Mouse (Mus musculus) kidney, postnatal 0 days (tissue): Measurements from ENCODE around the gene Ccsap. TPM values are rescaled to one million over a fixed set of nuclear protein-coding genes. Genes with fewer than 3 reads are reported as not detected.
A peak's percentile ranks its signal among the peaks of the same experiment; 100 is the strongest.

Experiments
- ATAC-seq: fragments of 200-750 bp; cut with Nextera tagmentation; replicated peaks from 2 replicates; pipeline ENCODE4 v1.8.0; 2017; ENCODE audit warnings: low read depth, moderate number of reproducible peaks, moderate TSS enrichment, moderate library complexity; ENCODE audit not compliant: low FRiP score
- DNase-seq: peaks from one replicate; pipeline ENCODE4 v3.0.0-alpha.2; 2016; ENCODE audit warnings: low spot score
- H3K27ac ChIP-seq: fragments of 300-500 bp; sonication (generic); 2 replicates; pipeline ENCODE4 v1.5.1; 2014; ENCODE audit warnings: mild to moderate bottlenecking
- H3K27me3 ChIP-seq: fragments of 300-500 bp; sonication (generic); 2 replicates; pipeline ENCODE4 v1.6.1; 2014; ENCODE audit warnings: low read length, mixed read lengths; ENCODE audit not compliant: insufficient read depth
- H3K36me3 ChIP-seq: fragments of 300-500 bp; sonication (generic); 2 replicates; pipeline ENCODE4 v1.6.1; 2014; ENCODE audit warnings: low read length, mixed read lengths; ENCODE audit not compliant: insufficient read depth
- H3K4me1 ChIP-seq: fragments of 300-500 bp; sonication (generic); replicated peaks from 2 replicates; pipeline ENCODE4 v1.6.1; 2014; ENCODE audit warnings: antibody characterized with exemption, low read length, mixed read lengths; ENCODE audit not compliant: insufficient read depth
- H3K4me2 ChIP-seq: fragments of 300-500 bp; sonication (generic); 2 replicates; pipeline ENCODE4 v1.6.1; 2014; ENCODE audit warnings: mild to moderate bottlenecking, low read length, moderate library complexity, mixed read lengths
- H3K4me3 ChIP-seq: fragments of 300-500 bp; sonication (generic); replicated peaks from 2 replicates; pipeline ENCODE4 v1.5.1; 2014; ENCODE audit warnings: low read depth, low read length
- H3K9ac ChIP-seq: fragments of 300-500 bp; sonication (generic); 2 replicates; pipeline ENCODE4 v1.6.1; 2014; ENCODE audit warnings: low read depth, low read length
- H3K9me3 ChIP-seq: fragments of 300-500 bp; sonication (generic); replicated peaks from 2 replicates; pipeline ENCODE4 v1.6.1; 2016; ENCODE audit warnings: low read length, inconsistent platforms, mixed read lengths
- CTCF ChIP-seq: IDR thresholded peaks from 2 replicates; pipeline ENCODE4 v1.5.1; 2016; ENCODE audit warnings: antibody characterized with exemption, low read depth, mild to moderate bottlenecking, moderate library complexity
- WGBS: fragments of 180-500 bp; shearing (Covaris S2); extraction: QIAGEN DNeasy Blood & Tissue Kit; methylation state at CpG from one replicate; pipeline ENCODE4 v1.1.7; 2014; 5-methylcytosine and 5-hydroxymethylcytosine counted together
- polyA plus RNA-seq: library from polyadenylated mRNA; unstranded; fragments of >200 nt; fragmentation: Nextera tagmentation; extraction: Ambion mirVana; gene quantifications from 2 replicates; pipeline ENCODE4 v1.2.1, GENCODE M21; 2015

The Ccsap gene
- polyA plus RNA-seq, 1 experiment from 2014 or later: 1.8 TPM

GRCm38 (mm10) chr8:123799885-123800284 is 60.1 kb downstream of the Ccsap start:
- TF ChIP-seq CTCF: no peak
- Histone ChIP-seq H3K4me1 (no peaks in the 10 kb centered on the region), H3K36me3 (no peaks in the 10 kb centered on the region), H3K27ac (no peak overlapping the region), H3K4me2 (no peak overlapping the region), H3K4me3 (no peak overlapping the region), H3K27me3 (no peaks in the 10 kb centered on the region), H3K9ac (no peak overlapping the region), H3K9me3 (no peaks in the 10 kb centered on the region)
- WGBS: 44% methylated on average over 3 of the region's 3 CpGs
- no peak for DNase-seq
- ATAC-seq: no peak

GRCm38 (mm10) chr8:123799434-123799833 is 60.6 kb downstream of the Ccsap start:
- Histone ChIP-seq H3K9ac (no peak overlapping the region), H3K4me2 (no peak overlapping the region), H3K27ac (no peak overlapping the region), H3K4me3 (no peak overlapping the region), H3K36me3 (no peaks in the 10 kb centered on the region), H3K4me1 (no peaks in the 10 kb centered on the region), H3K9me3 (no peaks in the 10 kb centered on the region), H3K27me3 (no peaks in the 10 kb centered on the region)
- no peak for TF ChIP-seq CTCF
- no peak for DNase-seq
- WGBS: 73% methylated on average over 6 of the region's 6 CpGs
- ATAC-seq: no peak

DNA sequence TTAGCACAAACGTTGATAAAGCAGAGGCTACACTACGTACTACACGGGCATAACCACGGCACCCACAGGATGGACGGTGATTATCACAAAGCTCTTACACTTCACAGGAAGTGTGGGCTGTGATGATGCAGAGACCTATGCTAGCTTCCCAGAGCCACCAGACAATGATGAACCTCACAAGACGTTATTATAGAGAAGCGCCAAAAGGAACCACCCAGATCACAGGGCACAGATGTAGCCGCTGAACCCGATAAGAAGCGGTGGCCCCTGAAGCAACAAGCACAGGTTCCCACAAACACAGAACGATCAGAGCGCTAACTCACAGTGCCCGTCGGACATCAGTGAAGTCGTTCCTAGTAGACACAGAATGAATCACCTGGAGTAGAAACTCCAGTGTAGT is 62.1 kb downstream of the Ccsap start:
- H3K4me2 ChIP-seq: no peak overlapping the region
- H3K9ac ChIP-seq: no peak overlapping the region
- no peaks in the 10 kb centered on the region for H3K36me3 ChIP-seq
- H3K27me3 ChIP-seq: no peaks in the 10 kb centered on the region
- H3K4me3 ChIP-seq: no peak overlapping the region
- no peak for DNase-seq
- no peak overlapping the region for H3K27ac ChIP-seq
- no peaks in the 10 kb centered on the region for H3K9me3 ChIP-seq
- TF ChIP-seq CTCF: no peak
- 79% methylated on average over 15 of the region's 15 CpGs for WGBS
- ATAC-seq: no peak
- H3K4me1 ChIP-seq: no peaks in the 10 kb centered on the region

GRCm38 (mm10) chr8:123796758-123797157 is 63.3 kb downstream of the Ccsap start:
- no peak overlapping the region for H3K4me2 ChIP-seq
- H3K27ac ChIP-seq: no peak overlapping the region
- DNase-seq (no peak), ATAC-seq (no peak)
- 51% methylated on average over 4 of the region's 4 CpGs for WGBS
- no peaks in the 10 kb centered on the region for H3K36me3 ChIP-seq
- no peaks in the 10 kb centered on the region for H3K4me1 ChIP-seq
- H3K9ac ChIP-seq: no peak overlapping the region
- H3K4me3 ChIP-seq: no peak overlapping the region
- no peak for TF ChIP-seq CTCF
- no peaks in the 10 kb centered on the region for H3K27me3 ChIP-seq
- H3K9me3 ChIP-seq: no peaks in the 10 kb centered on the region

GRCm38 (mm10) chr8:123794766-123795165 is 65.2 kb downstream of the Ccsap start:
- Histone ChIP-seq H3K4me3 (no peak overlapping the region), H3K9ac (no peak overlapping the region), H3K27ac (no peak overlapping the region), H3K36me3 (no peaks in the 10 kb centered on the region), H3K4me2 (no peak overlapping the region), H3K27me3 (no peaks in the 10 kb centered on the region), H3K9me3 (no peaks in the 10 kb centered on the region), H3K4me1 (no peaks in the 10 kb centered on the region)
- ATAC-seq (no peak), DNase-seq (no peak)
- 79% methylated on average over 4 of the region's 4 CpGs for WGBS
- no peak for TF ChIP-seq CTCF

- Histone ChIP-seq H3K4me3 (no peak overlapping the region), H3K36me3 (no peaks in the 10 kb centered on the region), H3K4me2 (no peak overlapping the region), H3K27me3 (no peaks in the 10 kb centered on the region), H3K9ac (no peak overlapping the region), H3K4me1 (no peaks in the 10 kb centered on the region), H3K27ac (no peak overlapping the region; the same call in 1 of the 2 replicates), H3K9me3 (no peaks in the 10 kb centered on the region)
- 9% methylated on average over 10 of the region's 10 CpGs for WGBS
- ATAC-seq (no peak), DNase-seq (peak; percentile 49)
- no peak for TF ChIP-seq CTCF
These were observed 66.1 kb downstream of the Ccsap start for GRCm38 (mm10) chr8:123793900-123794299.

DNA sequence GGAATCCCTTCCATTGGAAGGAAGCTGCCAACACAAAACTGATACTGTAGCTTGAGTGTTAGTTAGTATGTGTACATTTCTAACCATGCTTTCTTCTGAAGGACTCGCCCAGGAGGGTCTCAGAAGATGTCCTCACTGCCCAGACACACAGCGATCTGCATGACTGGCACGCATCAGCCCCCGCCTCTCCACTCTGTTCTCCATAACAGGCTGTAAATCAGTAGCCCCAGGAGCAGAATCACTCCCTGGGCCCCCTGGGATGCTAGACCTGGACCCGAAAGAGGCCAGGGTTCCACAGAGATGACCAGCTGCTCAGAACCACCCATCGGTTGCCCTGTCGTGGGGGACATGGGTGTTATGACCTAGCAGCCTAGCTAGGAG is 68.2 kb downstream of the Ccsap start:
- ATAC-seq: no peak; the same call in 1 of the 2 replicates
- Histone ChIP-seq H3K4me2 (no peak overlapping the region), H3K4me1 (0 out of 2 replicates have a peak, but pooled peaks cover 4% of the 10 kb centered on the region), H3K9ac (no peak overlapping the region), H3K27me3 (no peaks in the 10 kb centered on the region), H3K27ac (0 out of 2 replicates have a peak overlapping the region, but pooled peaks have one; percentile 13), H3K4me3 (no peak overlapping the region), H3K9me3 (no peaks in the 10 kb centered on the region), H3K36me3 (no peaks in the 10 kb centered on the region)
- TF ChIP-seq CTCF: no peak
- DNase-seq: peak; percentile 16
- WGBS: 58% methylated on average over 7 of the region's 7 CpGs
